Mouse (Mus musculus) adrenal gland (tissue): ENCODE data around the gene Prrg2.

Source experiments
- intact Hi-C: fragments of 180-260 bp; cut with DNase I; formaldehyde crosslinking; loops from one replicate; pipeline ENCODE4 v1.15.1; 2025

Gene Prrg2

DNA sequence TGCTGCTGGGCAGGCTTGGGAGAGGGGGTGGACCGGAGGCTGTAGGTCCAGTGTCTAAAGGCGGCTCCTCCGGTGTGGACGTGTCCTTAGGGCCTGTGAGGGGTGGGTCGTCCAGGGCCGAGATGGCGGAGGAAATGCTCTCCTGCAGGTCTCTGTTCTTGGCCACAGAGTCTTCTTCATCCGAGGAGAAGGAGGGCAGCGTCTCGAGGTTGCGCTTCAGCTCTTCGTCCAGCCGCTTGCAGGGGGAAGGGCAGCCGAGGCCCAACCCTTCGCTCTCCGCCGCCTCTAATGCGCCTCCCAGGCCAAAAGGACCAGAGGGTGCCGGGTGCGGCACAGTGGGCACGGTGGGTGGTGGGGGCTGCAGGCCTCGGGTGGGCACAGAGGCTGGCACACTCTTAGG lies 16.7 kb downstream of the Prrg2 start:
- intact Hi-C loops: no loop called here

DNA sequence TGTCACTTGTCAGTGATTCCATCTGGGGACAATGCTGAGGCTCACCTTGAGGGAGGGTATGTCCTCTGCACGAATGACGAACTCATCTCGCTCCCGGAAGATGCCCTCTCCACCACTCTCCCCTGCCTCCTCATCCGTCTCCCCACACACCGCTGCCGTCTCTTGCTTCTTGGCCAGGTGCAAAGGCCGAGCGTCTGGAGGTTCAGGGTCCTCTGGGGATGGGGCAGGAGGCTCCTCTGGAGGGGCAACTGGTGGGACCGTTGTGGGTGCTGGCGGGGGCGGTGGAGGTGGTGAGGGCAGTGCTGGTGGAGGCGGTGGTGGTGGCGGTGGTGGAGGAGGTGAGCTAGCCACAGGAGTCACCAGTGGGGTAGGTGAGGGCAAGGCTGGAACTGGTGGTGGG lies 19.2 kb downstream of the Prrg2 start:
- intact Hi-C loops: no loop called here

GRCm38 (mm10) chr7:45040851-45041250 lies 21.6 kb downstream of the Prrg2 start:
- intact Hi-C loops: no loop called here

DNA sequence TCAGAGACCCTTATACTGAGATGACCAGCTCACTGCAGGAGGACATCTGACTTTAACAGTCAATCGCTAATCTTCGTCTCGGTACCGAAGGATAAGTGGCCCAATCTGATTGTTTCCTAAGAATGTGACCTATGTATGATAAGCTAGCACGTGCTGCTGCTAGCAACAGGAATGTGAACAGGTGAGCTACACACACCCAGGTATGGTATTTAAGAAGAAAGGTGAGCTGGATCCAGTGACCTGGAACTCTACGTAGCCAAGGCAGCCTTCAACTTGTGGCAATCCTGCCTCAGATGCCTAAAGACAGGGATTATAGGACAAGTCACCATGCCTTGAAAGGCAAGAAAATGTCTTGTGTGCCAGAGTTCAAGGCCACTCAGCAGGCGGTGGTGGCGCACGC lies 24.1 kb downstream of the Prrg2 start:
- intact Hi-C loops: loop anchor here (5.0 kb wide), 1 partner anchor 34 kb away; no protein-coding TSS in a partner anchor

- intact Hi-C loops: loop anchor here (5.0 kb wide), 1 partner anchor 34 kb away; no protein-coding TSS in a partner anchor
Measured at GRCm38 (mm10) chr7:45037720-45038361, 24.6 kb downstream of the Prrg2 start.

- intact Hi-C loops: loop anchor here (5.0 kb wide), 1 partner anchor 36 kb away; no protein-coding TSS in a partner anchor
Measured at GRCm38 (mm10) chr7:45036702-45037101, 25.8 kb downstream of the Prrg2 start.

DNA sequence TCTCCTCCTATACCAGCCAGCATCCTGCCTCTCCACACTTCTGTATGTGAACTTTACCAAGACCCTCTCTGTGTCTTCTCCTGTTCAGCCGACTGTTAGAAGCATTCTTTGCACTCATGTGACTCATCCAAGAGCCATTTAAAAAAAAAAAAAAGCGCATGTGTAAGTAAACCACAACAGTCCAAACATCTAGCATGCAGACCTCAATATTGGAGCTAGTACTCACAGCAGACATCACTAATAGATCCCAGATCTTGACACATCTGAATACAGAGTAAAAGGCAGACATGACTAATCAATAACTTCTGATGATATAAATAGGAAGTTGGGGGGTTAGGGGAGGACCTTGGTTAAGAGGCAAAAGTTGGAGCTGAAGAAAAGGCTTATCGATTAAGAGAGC lies 26.8 kb downstream of the Prrg2 start:
- intact Hi-C loops: loop anchor here (5.0 kb wide), 1 partner anchor 37 kb away; no protein-coding TSS in a partner anchor

DNA sequence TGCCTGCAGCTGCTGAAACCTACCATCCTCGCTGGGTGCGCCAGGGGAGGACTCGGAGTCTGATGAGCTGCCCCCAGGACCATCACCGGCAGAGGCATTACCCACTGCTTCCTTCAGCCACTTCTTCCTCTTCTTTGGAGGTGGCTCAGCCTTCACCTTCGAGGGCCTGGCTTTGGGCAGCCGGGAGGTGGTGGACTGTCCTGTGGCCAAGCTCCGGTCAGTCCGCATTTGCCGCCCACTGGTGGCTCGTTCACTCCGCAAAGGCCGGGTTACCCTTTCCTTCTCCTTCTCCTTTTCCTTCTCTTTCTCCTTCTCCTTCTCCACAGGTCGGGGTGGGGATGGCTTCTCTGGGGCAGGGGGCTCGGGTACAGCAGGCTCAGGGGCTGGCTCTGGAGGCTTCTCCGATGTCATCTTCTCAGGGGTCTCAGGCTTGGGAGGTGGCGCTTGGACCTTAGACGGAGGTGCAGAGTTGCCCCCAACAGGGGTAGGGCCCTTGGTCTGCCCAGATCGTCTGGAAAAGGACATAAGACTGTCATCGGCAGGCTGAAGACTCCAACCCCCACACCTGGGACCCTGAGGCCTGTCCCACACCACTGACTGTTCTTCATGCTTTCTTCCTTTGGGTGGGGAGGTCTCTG lies 28.6 kb downstream of the Prrg2 start:
- intact Hi-C loops: no loop called here

DNA sequence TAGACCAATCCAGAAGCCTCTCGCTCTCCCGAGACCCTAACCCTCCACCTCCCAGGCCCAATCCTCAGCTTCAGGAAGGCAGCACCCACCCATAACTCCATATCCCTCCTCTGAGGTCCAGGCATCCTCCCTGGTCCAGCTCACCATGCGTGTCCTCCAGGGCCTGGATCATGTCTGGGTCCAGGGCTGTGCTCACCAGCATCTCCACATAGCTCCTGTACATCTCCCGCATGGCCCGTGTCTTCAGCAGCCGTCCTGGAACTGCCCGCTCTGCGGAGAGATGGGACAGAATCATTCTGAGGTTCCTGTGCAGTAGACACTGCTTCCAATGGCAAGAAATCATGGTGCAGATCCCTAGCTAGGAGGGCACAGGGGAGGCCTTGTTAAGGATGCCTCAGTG lies 31.6 kb downstream of the Prrg2 start:
- intact Hi-C loops: no loop called here

GRCm38 (mm10) chr7:45029995-45030394 lies 32.5 kb downstream of the Prrg2 start:
- intact Hi-C loops: no loop called here

GRCm38 (mm10) chr7:45028351-45028750 lies 34.1 kb downstream of the Prrg2 start:
- intact Hi-C loops: no loop called here

- intact Hi-C loops: no loop called here
Measured at GRCm38 (mm10) chr7:45027761-45028160, 34.7 kb downstream of the Prrg2 start.

DNA sequence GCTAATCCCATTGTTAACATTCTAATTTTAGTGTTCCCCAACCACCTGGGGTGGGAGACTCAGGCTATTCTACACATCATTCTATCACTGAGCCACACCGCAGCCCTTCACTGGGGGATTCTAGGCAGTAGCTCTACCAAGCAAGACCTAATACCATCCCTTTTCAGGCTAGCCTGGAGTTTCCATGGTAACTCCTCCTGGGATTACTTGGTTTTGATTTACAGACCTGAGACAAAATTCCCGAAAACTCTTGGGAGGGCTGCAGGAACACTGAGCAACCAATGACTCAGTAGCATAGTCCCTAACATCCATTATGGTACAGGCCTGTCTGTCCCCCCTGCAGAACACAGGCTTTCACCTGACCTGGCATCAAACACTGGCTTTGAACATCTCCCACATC lies 36.2 kb downstream of the Prrg2 start:
- intact Hi-C loops: no loop called here

- intact Hi-C loops: no loop called here
Measured at GRCm38 (mm10) chr7:45025601-45026220, 36.8 kb downstream of the Prrg2 start.

DNA sequence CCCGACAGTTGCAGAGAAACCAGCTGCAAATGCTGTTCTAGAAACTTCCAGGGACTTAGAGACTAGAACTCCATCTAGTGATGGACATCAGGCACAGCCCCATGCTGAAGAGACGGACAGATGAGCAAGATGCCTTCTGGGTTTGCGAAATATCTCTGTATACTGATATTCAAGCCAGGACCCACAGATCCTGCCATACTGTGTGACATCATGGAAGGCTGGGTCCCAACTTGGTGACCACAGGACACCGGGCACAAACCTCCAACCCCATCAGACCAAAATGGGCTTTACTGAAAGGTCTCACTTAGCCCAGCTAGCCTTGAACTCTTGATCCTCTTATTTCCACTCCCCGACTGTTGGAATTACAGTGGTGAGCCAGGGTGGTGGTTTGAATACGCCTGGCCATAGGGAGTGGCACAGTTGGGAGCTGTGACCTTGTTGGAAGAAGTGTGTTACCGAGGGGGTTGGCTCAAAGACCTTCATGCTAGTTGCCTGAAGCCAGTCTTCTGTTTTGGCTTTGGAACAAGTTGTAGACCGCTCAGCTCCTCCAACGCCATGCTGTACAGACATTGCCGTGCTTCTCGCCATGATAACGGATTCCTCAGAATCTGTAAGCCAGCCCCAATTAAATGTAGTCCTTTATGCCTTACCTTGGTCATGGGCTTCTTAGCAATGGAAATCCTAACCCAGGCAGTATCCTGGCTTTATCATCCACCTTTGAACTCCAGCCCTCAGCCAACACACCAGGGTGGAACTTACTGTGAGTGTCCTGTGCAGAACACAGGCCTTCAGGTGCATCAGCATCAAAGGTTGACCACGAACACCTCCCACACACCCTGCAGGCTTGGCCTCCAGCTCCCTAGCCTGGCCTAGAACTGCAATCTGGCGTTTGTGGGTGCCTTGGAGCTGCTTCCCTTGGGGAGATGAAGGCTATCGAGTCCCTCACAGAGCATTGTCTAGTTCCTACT lies 37.9 kb downstream of the Prrg2 start:
- intact Hi-C loops: loop anchor here (5.0 kb wide), 1 partner anchor 48 kb away; no protein-coding TSS in a partner anchor

DNA sequence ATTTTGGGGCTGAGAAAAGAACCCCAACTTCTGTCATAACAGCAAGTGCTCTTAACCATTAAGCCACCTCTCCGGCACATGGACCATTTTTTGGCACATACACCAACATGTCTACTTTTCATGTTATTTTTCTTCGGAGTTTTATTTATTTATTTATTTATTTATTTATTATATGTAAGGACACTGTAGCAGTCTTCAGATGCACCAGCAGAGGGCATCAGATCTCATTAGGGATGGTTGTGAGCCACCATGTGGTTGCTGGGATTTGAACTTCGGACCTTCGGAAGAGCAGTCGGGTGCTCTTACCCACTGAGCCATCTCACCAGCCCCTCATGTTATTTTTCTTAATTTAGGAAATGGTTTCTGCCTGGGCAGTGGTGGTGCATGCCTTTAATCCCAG lies 38.8 kb downstream of the Prrg2 start:
- intact Hi-C loops: loop anchor here (5.0 kb wide), 1 partner anchor 49 kb away; no protein-coding TSS in a partner anchor

DNA sequence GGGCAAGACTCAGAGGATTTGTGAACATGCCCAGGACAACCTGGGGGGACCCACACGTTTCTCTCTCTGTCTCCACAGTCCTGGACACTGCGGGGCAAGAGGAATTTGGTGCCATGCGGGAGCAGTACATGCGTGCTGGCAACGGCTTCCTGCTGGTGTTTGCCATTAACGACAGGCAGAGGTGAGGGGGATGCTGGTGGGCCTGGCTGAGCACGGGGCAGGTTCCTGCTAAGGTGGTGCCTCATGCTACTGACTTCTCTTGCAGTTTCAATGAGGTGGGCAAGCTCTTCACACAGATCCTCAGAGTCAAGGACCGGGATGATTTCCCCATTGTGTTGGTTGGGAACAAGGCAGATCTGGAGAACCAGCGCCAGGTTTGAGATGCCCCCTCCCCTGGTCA lies 42.3 kb downstream of the Prrg2 start:
- intact Hi-C loops: loop anchor here (5.0 kb wide), 1 partner anchor 52 kb away; no protein-coding TSS in a partner anchor

- intact Hi-C loops: loop anchor here (5.0 kb wide), 1 partner anchor 33 kb away; the partner anchor contains the start of gene Prr12
Measured at GRCm38 (mm10) chr7:45019031-45019571, 43.4 kb downstream of the Prrg2 start.

GRCm38 (mm10) chr7:45017242-45018061 lies 45.0 kb downstream of the Prrg2 start, which contains the start of gene Rras:
Gene Rras (plus strand): TSS chr7:45017961.
- intact Hi-C loops: loop anchor here (5.0 kb wide), 1 partner anchor 35 kb away; the partner anchor contains the start of gene Prr12

DNA sequence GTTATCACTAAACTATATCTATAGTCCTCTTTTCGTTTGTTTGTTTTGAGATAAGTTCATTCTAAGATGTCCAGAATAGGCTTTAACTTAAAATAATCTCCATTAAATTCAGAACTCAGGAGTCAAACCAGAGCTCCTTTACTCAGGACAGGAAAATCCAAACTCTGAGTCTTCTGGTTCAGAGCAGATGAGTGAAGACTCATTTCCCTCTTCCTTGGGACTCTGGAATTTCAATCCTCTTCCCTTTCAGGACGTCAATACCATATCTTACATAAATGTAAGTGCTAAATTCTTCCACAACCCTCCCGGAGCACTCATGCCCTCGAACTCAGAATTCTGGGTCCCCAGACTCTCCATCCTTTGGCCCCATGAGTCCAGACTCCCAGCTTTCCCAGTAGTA lies 45.7 kb downstream of the Prrg2 start:
- intact Hi-C loops: loop anchor here (5.0 kb wide), 1 partner anchor 36 kb away; the partner anchor contains the start of gene Prr12
